Mouse (Mus musculus) common myeloid progenitor, adult 5-6 weeks (primary cell): ENCODE data around the gene Ndn. TPM values are rescaled to one million over a fixed set of nuclear protein-coding genes. Genes with fewer than 3 reads are reported as not detected.

Experiments
- total RNA-seq: library from RNA; stranded (forward); fragments of 200-1000, 187-1606 nt; gene quantifications from 2 replicates; pipeline ENCODE4 v1.2.3, GENCODE M21; 2017

Gene Ndn
- total RNA-seq, 1 experiment from 2014 or later, result not detected

Other genes starting within 250 kb of the Ndn start
- not detected in 2 replicates for gene Magel2, start 30.4 kb downstream of the Ndn start, total RNA-seq
- gene Mkrn3, start 73.6 kb downstream of the Ndn start, total RNA-seq, result 0.53 and 1.0 TPM in 2 replicates
- 4.5 and 6.1 TPM in 2 replicates for gene Peg12, start 117.9 kb downstream of the Ndn start, total RNA-seq